Mouse (Mus musculus) midbrain, embryonic 12.5 days (tissue): ENCODE measurements at regions not wholly inside any gene's neighbourhood (a gene's known extent, or its start where the extent isn't known, plus 50 kb on each side); places are given as distances from the start of the nearest gene placed in this dataset.

Source experiments
- ATAC-seq: fragments of 200-750 bp; cut with Nextera tagmentation; 2 replicates; pipeline ENCODE4 v1.8.0; 2017; ENCODE audit warnings: low read depth, moderate TSS enrichment, moderate library complexity; ENCODE audit not compliant: low FRiP score
- H3K27ac ChIP-seq: fragments of 300-500 bp; sonication (generic); replicated peaks from 2 replicates; pipeline ENCODE4 v1.5.1; 2016; ENCODE audit warnings: mild to moderate bottlenecking
- H3K27me3 ChIP-seq: fragments of 300-500 bp; sonication (generic); 2 replicates; pipeline ENCODE4 v1.6.1; 2016; ENCODE audit warnings: mild to moderate bottlenecking
- H3K36me3 ChIP-seq: fragments of 300-500 bp; sonication (generic); 2 replicates; pipeline ENCODE4 v1.6.1; 2016
- H3K4me1 ChIP-seq: fragments of 300-500 bp; sonication (generic); 2 replicates; pipeline ENCODE4 v1.6.1; 2016
- H3K4me2 ChIP-seq: fragments of 300-500 bp; sonication (generic); replicated peaks from 2 replicates; pipeline ENCODE4 v1.6.1; 2016; ENCODE audit warnings: mild to moderate bottlenecking, moderate library complexity
- H3K4me3 ChIP-seq: fragments of 300-500 bp; sonication (generic); 2 replicates; pipeline ENCODE4 v1.5.1; 2016; ENCODE audit warnings: mild to moderate bottlenecking
- H3K9ac ChIP-seq: fragments of 300-500 bp; sonication (generic); replicated peaks from 2 replicates; pipeline ENCODE4 v1.6.1; 2016; ENCODE audit warnings: mild to moderate bottlenecking, moderate library complexity
- H3K9me3 ChIP-seq: fragments of 300-500 bp; sonication (generic); 2 replicates; pipeline ENCODE4 v1.6.1; 2016; ENCODE audit warnings: mild to moderate bottlenecking
- WGBS: fragments of 180-500 bp; shearing (Covaris S2); methylation state at CpG from one replicate; pipeline ENCODE4 v1.1.7; 2016; 5-methylcytosine and 5-hydroxymethylcytosine counted together

- Histone ChIP-seq H3K9ac (no peak overlapping the region), H3K4me2 (no peak overlapping the region), H3K9me3 (no peaks in the 10 kb centered on the region), H3K27me3 (no peaks in the 10 kb centered on the region; the same call in 1 of the 2 replicates), H3K36me3 (no peaks in the 10 kb centered on the region), H3K4me3 (no peak overlapping the region), H3K4me1 (no peaks in the 10 kb centered on the region), H3K27ac (no peak overlapping the region)
- no peak for ATAC-seq
- WGBS: 74% methylated on average over 10 of the region's 10 CpGs
Measured at GRCm38 (mm10) chr10:111111020-111111419, 53.5 kb upstream of the Osbpl8 start.

GRCm38 (mm10) chr10:111108658-111109633 lies 55.6 kb upstream of the Osbpl8 start:
- H3K27me3 ChIP-seq: no peaks in the 10 kb centered on the region; the same call in none of the 2 replicates
- no peaks in the 10 kb centered on the region for H3K9me3 ChIP-seq
- H3K27ac ChIP-seq: no peak overlapping the region
- no peaks in the 10 kb centered on the region for H3K36me3 ChIP-seq
- H3K9ac ChIP-seq: no peak overlapping the region
- H3K4me1 ChIP-seq: no peaks in the 10 kb centered on the region
- no peak overlapping the region for H3K4me3 ChIP-seq
- 49% methylated on average over 24 of the region's 24 CpGs for WGBS
- peak; percentile 32; the same call in 1 of the 2 replicates for ATAC-seq
- peak overlapping the region; percentile 38; the same call in 1 of the 2 replicates for H3K4me2 ChIP-seq

- Histone ChIP-seq H3K27me3 (no peaks in the 10 kb centered on the region; the same call in none of the 2 replicates), H3K4me3 (no peak overlapping the region), H3K27ac (no peak overlapping the region), H3K4me1 (no peaks in the 10 kb centered on the region), H3K4me2 (no peak overlapping the region), H3K36me3 (no peaks in the 10 kb centered on the region), H3K9me3 (no peaks in the 10 kb centered on the region), H3K9ac (no peak overlapping the region)
- WGBS: 87% methylated on average over 5 of the region's 5 CpGs
- no peak for ATAC-seq
Measured at GRCm38 (mm10) chr10:111107852-111108251, 56.7 kb upstream of the Osbpl8 start.

GRCm38 (mm10) chr10:111107387-111107786 lies 57.2 kb upstream of the Osbpl8 start:
- H3K27me3 ChIP-seq: no peaks in the 10 kb centered on the region; the same call in none of the 2 replicates
- no peaks in the 10 kb centered on the region for H3K9me3 ChIP-seq
- H3K4me2 ChIP-seq: no peak overlapping the region
- no peak overlapping the region for H3K9ac ChIP-seq
- no peak overlapping the region for H3K27ac ChIP-seq
- WGBS: 70% methylated on average over 7 of the region's 7 CpGs
- ATAC-seq: 0 out of 2 replicates have a peak, but pooled peaks have one; percentile 9
- H3K4me3 ChIP-seq: no peak overlapping the region
- H3K36me3 ChIP-seq: no peaks in the 10 kb centered on the region
- no peaks in the 10 kb centered on the region for H3K4me1 ChIP-seq

GRCm38 (mm10) chr10:111106411-111106810 lies 58.1 kb upstream of the Osbpl8 start:
- Histone ChIP-seq H3K36me3 (no peaks in the 10 kb centered on the region), H3K9me3 (no peaks in the 10 kb centered on the region), H3K27me3 (no peaks in the 10 kb centered on the region; the same call in 1 of the 2 replicates), H3K4me1 (no peaks in the 10 kb centered on the region), H3K9ac (no peak overlapping the region), H3K4me3 (no peak overlapping the region), H3K27ac (no peak overlapping the region), H3K4me2 (no peak overlapping the region)
- no peak for ATAC-seq
- whole genome bisulfite sequencing: 88% methylated on average over 5 of the region's 5 CpGs

- Histone ChIP-seq H3K4me1 (no peaks in the 10 kb centered on the region), H3K4me3 (no peak overlapping the region), H3K27me3 (no peaks in the 10 kb centered on the region; the same call in 1 of the 2 replicates), H3K36me3 (no peaks in the 10 kb centered on the region), H3K9ac (no peak overlapping the region), H3K9me3 (no peaks in the 10 kb centered on the region), H3K27ac (no peak overlapping the region), H3K4me2 (no peak overlapping the region)
- WGBS: 94% methylated on average over 5 of the region's 5 CpGs
- no peak for ATAC-seq
Measured at GRCm38 (mm10) chr10:111105662-111106061, 58.9 kb upstream of the Osbpl8 start.

- no peaks in the 10 kb centered on the region for H3K36me3 ChIP-seq
- no peak overlapping the region for H3K27ac ChIP-seq
- H3K4me2 ChIP-seq: no peak overlapping the region
- H3K4me3 ChIP-seq: no peak overlapping the region
- H3K9me3 ChIP-seq: no peaks in the 10 kb centered on the region
- no peak for ATAC-seq
- H3K9ac ChIP-seq: no peak overlapping the region
- peaks cover 11% of the 10 kb centered on the region for H3K4me1 ChIP-seq
- H3K27me3 ChIP-seq: no peaks in the 10 kb centered on the region; the same call in 1 of the 2 replicates
- WGBS: 74% methylated on average over 5 of the region's 5 CpGs
Measured at GRCm38 (mm10) chr10:111103512-111103911, 61.0 kb upstream of the Osbpl8 start.

- no peak for ATAC-seq
- no peak overlapping the region for H3K4me2 ChIP-seq
- H3K27me3 ChIP-seq: no peaks in the 10 kb centered on the region; the same call in 1 of the 2 replicates
- H3K9ac ChIP-seq: no peak overlapping the region
- no peak overlapping the region for H3K4me3 ChIP-seq
- 89% methylated on average over 14 of the region's 14 CpGs for WGBS
- no peak overlapping the region for H3K27ac ChIP-seq
- H3K4me1 ChIP-seq: peaks cover 11% of the 10 kb centered on the region
- H3K36me3 ChIP-seq: no peaks in the 10 kb centered on the region
- no peaks in the 10 kb centered on the region for H3K9me3 ChIP-seq
Measured at GRCm38 (mm10) chr10:111103086-111103485, 61.5 kb upstream of the Osbpl8 start.

- Histone ChIP-seq H3K9ac (no peak overlapping the region), H3K4me2 (no peak overlapping the region), H3K36me3 (no peaks in the 10 kb centered on the region), H3K4me1 (peaks cover 14% of the 10 kb centered on the region), H3K9me3 (no peaks in the 10 kb centered on the region), H3K27ac (no peak overlapping the region), H3K4me3 (no peak overlapping the region), H3K27me3 (no peaks in the 10 kb centered on the region; the same call in 1 of the 2 replicates)
- WGBS: 83% methylated on average over 18 of the region's 18 CpGs
- ATAC-seq: no peak
Measured at GRCm38 (mm10) chr10:111101901-111102761, 62.4 kb upstream of the Osbpl8 start.

- Histone ChIP-seq H3K4me3 (no peak overlapping the region), H3K4me2 (no peak overlapping the region), H3K9ac (no peak overlapping the region), H3K27me3 (no peaks in the 10 kb centered on the region), H3K36me3 (no peaks in the 10 kb centered on the region), H3K27ac (0 out of 2 replicates have a peak overlapping the region, but pooled peaks have one; percentile 17), H3K9me3 (no peaks in the 10 kb centered on the region), H3K4me1 (peaks cover 15% of the 10 kb centered on the region)
- 45% methylated on average over 7 of the region's 7 CpGs for WGBS
- peak; percentile 60 for ATAC-seq
Measured at GRCm38 (mm10) chr10:111099812-111100464, 64.6 kb upstream of the Osbpl8 start.

- ATAC-seq: peak; percentile 41; the same call in 1 of the 2 replicates
- H3K4me3 ChIP-seq: no peak overlapping the region
- WGBS: 59% methylated on average over 5 of the region's 5 CpGs
- H3K27ac ChIP-seq: 0 out of 2 replicates have a peak overlapping the region, but pooled peaks have one; percentile 17
- H3K9ac ChIP-seq: no peak overlapping the region; the same call in 1 of the 2 replicates
- H3K36me3 ChIP-seq: no peaks in the 10 kb centered on the region
- no peaks in the 10 kb centered on the region for H3K27me3 ChIP-seq
- peaks cover 15% of the 10 kb centered on the region for H3K4me1 ChIP-seq
- H3K9me3 ChIP-seq: no peaks in the 10 kb centered on the region
- H3K4me2 ChIP-seq: no peak overlapping the region
Measured at GRCm38 (mm10) chr10:111099059-111099811, 65.3 kb upstream of the Osbpl8 start.
